Mouse (Mus musculus): ENCODE results near the gene Akr1c18.
A peak's percentile ranks its signal among the peaks of the same experiment; 100 is the strongest.
"Not testable (repeated sequence)": the region's sequence is repeated elsewhere in the genome, so short reads cannot be mapped to it uniquely, and the experiment has no call there.

Akr1c18 gene

DNA sequence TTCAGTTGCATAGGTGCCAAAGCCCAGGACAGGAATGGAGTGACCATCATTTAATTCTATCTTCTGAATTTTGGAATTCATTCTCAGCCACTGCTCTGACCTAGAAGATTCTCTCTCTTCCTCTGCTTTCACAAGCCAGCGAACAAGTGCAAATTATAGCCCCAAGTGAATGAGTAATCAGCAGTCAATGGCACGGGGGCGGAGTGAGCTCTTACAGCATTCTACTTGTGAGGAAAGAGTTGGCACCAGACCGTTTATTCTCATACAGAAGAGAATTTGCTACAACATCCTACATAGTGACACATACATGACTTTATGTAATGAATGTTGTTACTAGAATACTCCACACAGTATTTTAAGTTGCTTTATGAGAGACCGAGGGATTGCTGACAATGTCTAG is at the start of gene Akr1c18:
TSS of gene Akr1c18 (minus strand) at position 137 of the 400 bp plus-strand sequence.
- DNase-seq (ENCODE audit: low spot score in 2 of 2) = no peak

GRCm38 (mm10) chr13:4192511-4192910 is 42.1 kb upstream of the Akr1c18 start:
- no peak for DNase-seq (ENCODE audit: low spot score in 2 of 2)

- no peak for DNase-seq (ENCODE audit: low spot score in 2 of 2)
These were observed 40.5 kb upstream of the Akr1c18 start, which contains the start of gene Akr1c13 for GRCm38 (mm10) chr13:4190904-4191303. Gene Akr1c13 (plus strand): TSS chr13:4191150.

- no peak for DNase-seq (ENCODE audit: low spot score in 2 of 2)
These were observed 37.7 kb upstream of the Akr1c18 start for GRCm38 (mm10) chr13:4188174-4188573.

GRCm38 (mm10) chr13:4186641-4187411 is 36.4 kb upstream of the Akr1c18 start:
- DNase-seq (ENCODE audit: low spot score in 2 of 2) = not testable (repeated sequence)

GRCm38 (mm10) chr13:4183116-4183515 is 32.7 kb upstream of the Akr1c18 start:
- DNase-seq (ENCODE audit: low spot score in 2 of 2) = no peak

- DNase-seq (ENCODE audit: low spot score in 2 of 2) = not testable (repeated sequence)
These were observed 30.9 kb upstream of the Akr1c18 start for GRCm38 (mm10) chr13:4181321-4181720.

DNA sequence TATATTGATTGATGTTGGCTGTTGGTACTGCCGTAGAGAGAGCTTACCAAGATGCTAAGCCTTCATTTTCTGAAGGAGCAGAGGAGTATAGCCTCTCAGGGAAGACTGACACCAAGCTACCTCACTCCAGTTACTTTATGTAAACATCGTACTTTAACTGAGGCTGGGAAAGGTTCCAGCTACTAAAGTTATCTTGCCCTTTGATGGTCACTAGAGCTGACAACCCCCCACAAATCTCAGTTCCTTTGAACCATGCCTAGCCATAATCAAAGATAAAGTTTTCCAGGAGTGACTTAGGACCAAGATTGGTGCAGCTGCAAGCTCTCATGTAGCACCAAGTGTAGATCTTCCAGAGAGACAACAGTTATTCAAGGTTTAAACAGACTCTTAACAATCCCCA is 22.5 kb upstream of the Akr1c18 start:
- no peak for DNase-seq (ENCODE audit: low spot score in 2 of 2)

DNA sequence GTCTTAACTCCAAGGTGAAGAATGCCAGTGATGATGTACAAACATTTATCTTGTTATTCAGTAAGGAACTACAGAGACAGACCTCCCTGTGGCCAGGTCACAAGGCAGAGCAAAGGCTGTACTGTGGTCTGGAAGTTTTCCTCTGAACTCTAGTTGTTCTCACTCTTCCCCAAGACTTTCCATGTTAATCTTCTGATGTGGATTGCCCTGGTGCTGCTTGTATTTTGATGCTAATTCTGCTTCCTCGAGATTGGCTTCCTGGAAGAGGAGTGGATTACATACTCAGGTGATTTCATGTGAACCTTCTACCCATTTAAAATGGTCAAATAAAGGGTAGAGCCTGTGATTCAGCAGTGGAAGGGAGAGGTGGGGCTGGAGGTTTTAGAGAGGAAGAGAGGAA is 17.6 kb upstream of the Akr1c18 start:
- no peak for DNase-seq (ENCODE audit: low spot score in 2 of 2)

DNA sequence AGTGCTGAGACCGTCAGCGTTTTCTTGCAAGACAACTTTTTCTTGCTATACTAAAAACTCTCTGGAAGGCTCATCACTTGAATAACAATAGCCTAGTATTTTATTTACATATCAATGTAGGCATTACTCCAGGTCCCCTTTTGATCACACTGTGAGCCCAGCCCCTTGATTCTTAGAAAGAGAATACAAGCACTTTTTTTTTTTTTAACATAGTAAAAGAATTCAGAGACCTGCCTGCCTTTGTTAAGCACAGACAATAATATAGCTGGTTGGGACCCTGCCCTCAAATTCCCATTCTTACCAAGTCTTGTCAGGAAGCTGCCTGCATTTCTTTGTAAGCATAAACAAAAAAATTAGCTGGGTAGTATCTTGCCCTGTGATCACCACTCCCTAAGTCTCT is 4.8 kb upstream of the Akr1c18 start:
- no peak for DNase-seq (ENCODE audit: low spot score in 2 of 2)

- DNase-seq (ENCODE audit: low spot score in 2 of 2) = no peak
These were observed 3.1 kb upstream of the Akr1c18 start for GRCm38 (mm10) chr13:4153593-4153992.

- no peak for DNase-seq (ENCODE audit: low spot score in 2 of 2)
These were observed 2.5 kb upstream of the Akr1c18 start for GRCm38 (mm10) chr13:4152908-4153307.

GRCm38 (mm10) chr13:4144261-4144660 is 6.2 kb downstream of the Akr1c18 start:
- no peak for DNase-seq (ENCODE audit: low spot score in 2 of 2)

GRCm38 (mm10) chr13:4133070-4133469 is 17.4 kb downstream of the Akr1c18 start:
- no peak for DNase-seq (ENCODE audit: low spot score in 2 of 2)

GRCm38 (mm10) chr13:4131721-4132120 is 18.7 kb downstream of the Akr1c18 start:
- no peak for DNase-seq (ENCODE audit: low spot score in 2 of 2)

GRCm38 (mm10) chr13:4131317-4131716 is 19.1 kb downstream of the Akr1c18 start:
- no peak for DNase-seq (ENCODE audit: low spot score in 2 of 2)

- DNase-seq (ENCODE audit: low spot score in 2 of 2) = no peak
These were observed 21.4 kb downstream of the Akr1c18 start for GRCm38 (mm10) chr13:4129100-4129499.

DNA sequence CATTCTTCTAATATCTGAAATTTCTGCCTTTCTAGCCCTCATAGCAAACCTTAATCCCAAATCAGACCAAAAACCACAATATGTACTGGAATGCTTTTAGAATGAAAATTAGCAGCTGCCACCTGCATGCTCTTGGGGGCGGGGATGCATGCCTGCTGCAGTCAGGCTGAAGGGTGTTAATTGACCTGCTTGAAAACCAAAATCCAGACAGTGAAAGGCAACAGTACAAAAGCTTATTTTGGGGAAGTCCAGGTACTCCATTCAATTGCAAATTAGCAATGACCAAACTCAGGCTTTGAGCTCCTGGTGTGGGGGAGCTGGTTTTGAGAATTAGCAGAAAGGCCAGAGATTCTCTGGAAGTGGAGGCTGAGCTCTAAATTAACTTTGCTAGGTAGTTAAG is 24.6 kb downstream of the Akr1c18 start:
- DNase-seq (ENCODE audit: low spot score in 2 of 2) = not testable (repeated sequence)

- not testable (repeated sequence) for DNase-seq (ENCODE audit: low spot score in 2 of 2)
These were observed 26.0 kb downstream of the Akr1c18 start for GRCm38 (mm10) chr13:4124471-4124870.

DNA sequence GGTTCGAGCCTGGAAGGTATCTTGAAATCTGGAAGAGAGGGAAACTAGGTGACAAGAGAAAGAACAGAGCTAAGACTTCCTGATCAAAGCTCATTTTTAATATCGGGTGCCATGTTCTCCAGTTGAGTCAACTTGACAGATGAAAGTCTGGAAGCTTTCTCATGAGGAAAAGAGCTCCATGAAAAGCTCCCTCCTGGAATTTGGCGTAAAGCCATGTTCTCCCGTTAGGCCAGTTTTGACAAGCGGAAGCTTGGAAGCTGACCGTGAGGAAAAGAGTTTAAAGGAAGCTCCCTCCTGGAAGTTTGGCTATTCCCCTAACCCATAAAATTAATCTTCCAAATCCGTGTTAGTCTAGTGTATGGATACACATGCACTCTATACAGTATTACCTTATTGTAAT is 27.3 kb downstream of the Akr1c18 start:
- no peak for DNase-seq (ENCODE audit: low spot score in 2 of 2)

DNA sequence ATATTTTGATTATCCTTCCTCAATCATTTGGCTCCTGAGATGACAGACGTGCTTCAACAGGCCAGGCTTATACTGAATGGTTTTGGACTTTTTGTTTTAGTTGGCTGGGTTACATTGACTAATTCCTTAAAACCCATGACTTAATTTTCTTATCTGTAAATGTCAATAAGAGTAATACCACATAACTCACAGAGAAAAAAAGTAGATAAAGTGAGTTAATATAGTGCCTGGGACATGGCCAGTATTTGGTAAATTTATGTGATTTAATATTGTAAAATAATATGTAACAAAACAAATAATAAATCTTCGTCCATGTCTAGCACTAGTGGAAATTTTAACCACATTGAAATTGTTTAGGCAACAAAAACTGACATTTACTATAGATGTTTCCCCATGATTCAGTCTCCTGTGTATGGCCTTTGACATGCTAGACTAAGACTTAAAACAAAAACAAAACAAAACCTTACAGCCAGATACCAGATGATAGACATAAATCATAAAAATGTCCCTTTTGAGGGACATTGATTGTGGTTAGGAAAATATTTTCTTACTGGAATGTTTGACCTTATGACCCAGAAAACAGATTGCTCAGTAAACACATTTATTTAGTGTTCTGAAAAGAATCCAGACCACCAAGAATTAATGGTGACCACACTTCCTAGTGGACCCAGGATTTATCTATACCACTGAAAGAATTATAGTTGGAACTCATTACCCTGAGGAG is 31.1 kb downstream of the Akr1c18 start:
- DNase-seq (ENCODE audit: low spot score in 2 of 2) = no peak

DNA sequence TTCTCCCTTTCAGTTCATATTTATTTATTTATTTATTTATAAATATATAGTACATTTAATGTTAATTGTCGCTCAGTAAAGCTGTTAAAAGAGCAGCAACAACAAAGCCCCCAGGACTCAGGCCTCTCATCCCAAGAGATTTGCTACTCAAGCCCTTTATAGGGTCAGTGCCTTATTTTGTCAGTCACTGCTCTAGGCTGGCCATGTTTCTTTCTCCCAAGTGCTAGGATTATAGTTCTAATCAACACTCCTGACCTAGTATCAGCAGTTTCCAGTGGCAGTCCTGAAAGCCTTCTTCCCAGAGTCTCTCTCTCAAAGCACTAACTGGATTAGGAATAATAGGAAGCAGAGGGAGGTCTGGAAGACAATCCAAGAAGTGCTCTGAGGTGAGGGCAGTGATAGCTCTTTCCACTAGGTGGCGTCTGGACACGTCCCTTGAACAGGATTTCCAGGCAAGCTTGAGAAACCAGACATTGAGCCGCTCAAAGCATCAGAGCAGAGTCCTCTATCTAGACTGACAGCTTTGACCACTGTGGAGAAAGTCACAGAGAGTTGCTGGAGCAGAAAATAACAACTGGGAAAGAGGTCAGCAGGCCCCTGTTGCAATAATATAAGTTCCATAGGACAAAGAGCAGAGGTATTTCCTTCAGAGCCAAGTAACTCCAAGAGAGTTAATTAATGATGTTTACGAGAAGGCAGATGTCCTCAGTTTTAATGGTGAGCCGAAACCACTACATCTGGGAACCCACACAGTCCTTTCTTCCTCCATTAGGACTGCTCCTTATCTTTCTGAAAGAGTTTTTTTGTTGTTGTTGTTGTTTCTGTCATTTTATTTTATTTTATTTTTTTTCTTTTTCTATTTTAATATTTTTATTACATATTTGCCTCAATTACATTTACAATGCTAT is 39.9 kb downstream of the Akr1c18 start:
- peak; percentile 30 to 56 for DNase-seq (ENCODE audit: low spot score in 2 of 2)
